Mouse (Mus musculus): ENCODE measurements around the gene Gli3.

- no peak for TF ChIP-seq EP300 (IDR thresholded peaks at IDR 0.05; ENCODE audit: low read depth)
- no peak for TF ChIP-seq CTCF (IDR thresholded peaks at IDR 0.05; ENCODE audit: low read depth)
These were observed at the start of gene Gli3 for GRCm38 (mm10) chr13:15462830-15463491.
